Mouse (Mus musculus) C2C12 (cell line): ENCODE measurements around the gene Gm28308. TPM values are rescaled to one million over a fixed set of nuclear protein-coding genes. Genes with fewer than 3 reads are reported as not detected.

Experiments used
- H3K27me3 ChIP-seq: one replicate; pipeline ENCODE4 v1.6.1; 2011; ENCODE audit not compliant: control insufficient read depth, insufficient read depth, insufficient read length
- H3K36me3 ChIP-seq: one replicate; pipeline ENCODE4 v1.6.1; 2011; ENCODE audit not compliant: control insufficient read depth, insufficient read depth
- H3K4me3 ChIP-seq: one replicate; pipeline ENCODE4 v1.5.1; 2011; ENCODE audit warnings: mild to moderate bottlenecking, control low read depth; ENCODE audit not compliant: poor library complexity, insufficient read depth, severe bottlenecking
- H3K79me2 ChIP-seq: one replicate; pipeline ENCODE4 v1.6.1; 2011; ENCODE audit not compliant: control insufficient read depth, insufficient read depth
- H3K79me3 ChIP-seq: one replicate; pipeline ENCODE4 v1.6.1; 2011; ENCODE audit warnings: low read depth, control low read depth
- H3ac ChIP-seq: one replicate; pipeline ENCODE3; 2011; ENCODE audit warnings: low read depth; ENCODE audit not compliant: control insufficient read depth, insufficient read length
- CEBPB ChIP-seq: IDR thresholded peaks from one replicate; pipeline ENCODE4 v1.6.1; 2011; ENCODE audit warnings: low read depth, mild to moderate bottlenecking, control low read depth, moderate library complexity
- CTCF ChIP-seq: IDR thresholded peaks from one replicate; pipeline ENCODE4 v1.5.1; 2011; ENCODE audit not compliant: control insufficient read depth, insufficient read depth, insufficient read length
- FOSL1 ChIP-seq: IDR thresholded peaks from one replicate; pipeline ENCODE4 v1.8.0; 2011; ENCODE audit warnings: mild to moderate bottlenecking, low read length; ENCODE audit not compliant: poor library complexity, insufficient read depth, severe bottlenecking
- MAX ChIP-seq: IDR thresholded peaks from one replicate; pipeline ENCODE4 v1.6.1; 2011; ENCODE audit warnings: mild to moderate bottlenecking, control low read depth
- MYOD1 ChIP-seq: IDR thresholded peaks from one replicate; pipeline ENCODE4 v1.6.1; 2011; ENCODE audit warnings: low read depth; ENCODE audit not compliant: control insufficient read depth, insufficient read length
- MYOG ChIP-seq: IDR thresholded peaks from one replicate; pipeline ENCODE4 v1.6.1; 2011; ENCODE audit not compliant: control insufficient read depth, insufficient read length; ENCODE audit errors: extremely low read depth
- USF1 ChIP-seq: IDR thresholded peaks from one replicate; pipeline ENCODE4 v1.6.1; 2011; ENCODE audit warnings: low read depth, mild to moderate bottlenecking, control low read depth, moderate library complexity
- microRNA-seq: library from miRNA; unstranded; fragments of <30 nt; microRNA quantifications from one replicate; pipeline ENCODE4, GENCODE M21; 2019; ENCODE audit warnings: borderline microRNAs expressed
- polyA plus RNA-seq: library from polyadenylated mRNA; unstranded; fragments of >200 nt; fragmentation: generic; extraction: Trizol; gene quantifications from one replicate; pipeline ENCODE4 v1.2.1, GENCODE M21; 2012; ENCODE audit warnings: missing spikeins

The Gm28308 gene
- polyA plus RNA-seq, 1 experiment: 0.75 TPM

DNA sequence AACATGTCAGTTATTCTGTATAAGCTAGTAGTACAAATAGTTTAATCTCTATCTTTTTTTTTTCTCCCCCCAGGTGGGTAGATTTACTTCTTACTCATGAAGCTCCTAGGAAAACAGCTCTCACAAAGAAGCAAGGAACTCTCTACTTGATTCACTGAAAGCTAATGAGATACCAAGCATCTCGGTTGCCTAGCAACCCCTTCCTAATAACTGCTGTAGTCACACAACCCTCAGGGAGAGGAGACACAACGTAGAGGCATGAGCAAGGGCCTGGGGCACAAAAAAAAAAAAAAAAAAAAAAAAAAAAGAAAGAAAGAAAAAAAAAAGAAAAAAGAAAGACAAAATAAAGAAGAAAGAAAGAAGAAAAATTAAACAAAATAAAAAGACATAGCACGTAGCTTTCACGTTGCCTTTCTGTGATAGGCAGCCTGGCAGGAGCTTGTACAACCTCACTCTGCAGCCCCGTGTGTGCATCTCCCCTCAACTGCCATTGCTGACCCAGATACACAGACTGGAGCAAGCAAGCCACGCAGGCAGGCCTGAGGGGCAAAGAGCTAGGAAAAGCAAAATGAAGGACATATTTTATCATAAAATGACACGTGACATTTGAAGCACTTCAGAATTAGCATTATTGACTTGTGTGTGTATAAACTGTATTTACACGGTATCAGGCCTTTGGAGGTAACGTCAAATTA is 75.2 kb downstream of the Gm28308 start:
- H3K79me3 ChIP-seq: no peaks in the 10 kb centered on the region
- H3K27me3 ChIP-seq: no peaks in the 10 kb centered on the region
- no peak for TF ChIP-seq CTCF
- TF ChIP-seq MYOG: no peak
- TF ChIP-seq MYOD1: no peak
- no peak for TF ChIP-seq USF1
- no peak for TF ChIP-seq MAX
- no peak for TF ChIP-seq FOSL1
- TF ChIP-seq CEBPB: no peak
- H3ac ChIP-seq: no peak overlapping the region
- H3K79me2 ChIP-seq: no peaks in the 10 kb centered on the region
- H3K36me3 ChIP-seq: no peaks in the 10 kb centered on the region
- no peak overlapping the region for H3K4me3 ChIP-seq

DNA sequence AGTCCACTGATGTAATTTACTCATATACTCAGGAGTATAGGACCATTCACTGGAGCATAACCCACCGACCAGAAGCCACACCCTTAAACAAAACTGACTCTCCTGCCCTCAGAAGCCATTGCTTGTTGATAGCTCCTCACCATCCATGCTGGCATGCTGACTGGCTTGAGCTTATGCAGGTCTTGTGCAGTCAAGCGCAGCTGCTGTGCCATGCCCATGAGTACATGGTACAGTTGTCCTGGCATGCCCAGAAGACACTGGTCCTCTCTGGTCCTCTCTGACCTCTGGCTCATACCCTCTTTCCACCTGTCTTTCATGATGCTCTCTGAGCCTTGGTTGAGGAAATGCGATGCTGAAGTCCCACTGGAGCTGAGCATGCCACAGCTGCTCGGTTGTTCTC is 89.5 kb downstream of the Gm28308 start:
- Histone ChIP-seq H3ac (no peak overlapping the region), H3K79me3 (no peaks in the 10 kb centered on the region), H3K36me3 (no peaks in the 10 kb centered on the region), H3K4me3 (no peak overlapping the region), H3K27me3 (no peaks in the 10 kb centered on the region), H3K79me2 (no peaks in the 10 kb centered on the region)
- TF ChIP-seq MAX: no peak
- no peak for TF ChIP-seq CEBPB
- no peak for TF ChIP-seq MYOD1
- no peak for TF ChIP-seq FOSL1
- no peak for TF ChIP-seq USF1
- no peak for TF ChIP-seq MYOG
- TF ChIP-seq CTCF: no peak

DNA sequence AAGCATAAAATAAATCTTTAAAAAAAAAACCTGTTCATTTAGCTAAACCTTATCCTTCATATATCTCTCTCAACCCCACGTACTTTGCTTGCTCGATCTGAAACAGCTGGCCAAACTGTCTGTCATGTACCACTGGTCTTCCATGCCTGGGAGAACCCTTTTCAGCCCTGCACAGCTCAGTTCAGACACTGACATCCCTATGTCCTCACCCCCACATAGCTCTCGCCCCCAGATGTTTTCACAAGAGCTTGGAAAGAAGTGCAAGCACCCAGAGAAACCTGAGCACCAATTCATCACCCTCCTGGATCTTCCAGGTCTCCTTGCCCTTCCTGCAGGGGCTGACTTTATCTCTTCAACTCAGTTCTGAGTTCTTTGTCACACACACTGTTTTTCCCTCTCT is 92.0 kb downstream of the Gm28308 start:
- no peaks in the 10 kb centered on the region for H3K79me2 ChIP-seq

DNA sequence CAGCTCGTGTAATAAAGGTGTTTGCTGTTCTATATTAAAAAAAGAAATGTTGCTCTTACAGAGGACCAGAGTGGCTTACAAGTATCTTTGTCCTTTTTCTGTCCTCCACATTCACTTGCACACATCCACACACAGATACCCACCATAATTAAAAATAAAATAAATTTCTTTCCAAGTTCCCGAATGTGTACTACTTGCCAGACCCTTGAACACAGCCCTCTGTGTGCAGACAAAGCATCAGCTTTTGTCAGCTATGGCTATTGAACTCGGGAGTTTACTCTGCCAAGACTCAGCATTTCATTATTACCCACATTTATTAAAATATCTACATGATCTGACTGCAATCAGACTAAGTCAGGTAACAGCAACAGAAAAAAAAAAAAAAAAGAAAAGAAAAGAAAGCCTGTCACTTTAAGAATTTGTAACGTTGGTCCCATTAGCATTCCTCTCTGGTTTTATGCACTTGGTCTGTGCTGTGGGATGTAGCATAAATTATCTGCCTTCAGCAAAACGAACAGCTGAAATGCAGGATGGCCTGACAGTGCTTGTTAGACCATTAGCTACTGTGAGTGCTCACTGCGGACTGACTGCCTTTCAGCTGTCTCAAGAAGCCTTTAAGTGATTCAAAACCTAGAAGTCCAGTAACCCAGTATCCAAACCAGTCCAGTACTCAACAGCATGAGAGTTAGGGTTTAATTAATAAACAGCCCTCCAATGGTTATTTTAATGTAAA is 94.1 kb downstream of the Gm28308 start:
- Histone ChIP-seq H3K79me2 (no peaks in the 10 kb centered on the region), H3K79me3 (no peaks in the 10 kb centered on the region), H3K36me3 (no peaks in the 10 kb centered on the region), H3K4me3 (no peak overlapping the region), H3K27me3 (no peaks in the 10 kb centered on the region), H3ac (no peak overlapping the region)
- TF ChIP-seq USF1 (no peak), FOSL1 (no peak), MAX (no peak), MYOG (no peak), CEBPB (no peak), MYOD1 (no peak), CTCF (no peak)

More for the DNA sequence above, 92.0 kb downstream of the Gm28308 start:
- Histone ChIP-seq H3ac (no peak overlapping the region), H3K79me3 (no peaks in the 10 kb centered on the region), H3K27me3 (no peaks in the 10 kb centered on the region), H3K4me3 (no peak overlapping the region), H3K36me3 (no peaks in the 10 kb centered on the region)
- TF ChIP-seq USF1 (no peak), MYOG (no peak), CEBPB (no peak), MYOD1 (no peak), CTCF (no peak), FOSL1 (no peak), MAX (no peak)

DNA sequence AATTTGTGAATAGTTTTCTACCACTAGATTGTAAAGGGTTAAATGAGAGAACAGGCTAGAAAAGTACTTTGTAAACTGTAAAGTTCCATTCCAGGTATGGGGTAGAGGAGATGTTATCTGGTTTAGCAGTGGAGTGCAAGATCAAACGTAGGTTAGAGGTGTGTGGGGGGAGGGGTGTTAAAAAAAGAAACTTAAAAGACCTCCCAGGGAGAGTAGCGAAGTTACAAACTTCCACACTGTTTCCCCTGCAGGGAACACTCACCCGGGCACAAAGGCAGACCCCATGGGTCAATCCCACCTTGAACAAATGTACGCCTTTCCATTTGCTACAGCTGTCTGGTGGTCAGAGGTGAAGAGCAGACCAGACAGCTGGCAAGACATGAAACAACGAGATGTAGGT is 97.2 kb downstream of the Gm28308 start:
- Histone ChIP-seq H3K36me3 (no peaks in the 10 kb centered on the region), H3ac (no peak overlapping the region), H3K27me3 (no peaks in the 10 kb centered on the region), H3K79me2 (no peaks in the 10 kb centered on the region), H3K4me3 (no peak overlapping the region), H3K79me3 (no peaks in the 10 kb centered on the region)
- TF ChIP-seq USF1 (no peak), CTCF (no peak), MYOD1 (no peak), MAX (no peak), CEBPB (no peak), FOSL1 (no peak), MYOG (no peak)

Small RNA genes lying within 50 kb of the gene (microRNA-seq; reads per million reads assigned to microRNA genes)
- gene Mir196b: 8,188 reads per million, percentile 95 among the genes with 10 or more reads in this experiment

Other genes with a start within 250 kb of the Gm28308 start
- 13.3 TPM for gene Skap2, start 200.8 kb downstream of the Gm28308 start, polyA plus RNA-seq
- gene Hoxa1, start 55.0 kb downstream of the Gm28308 start, polyA plus RNA-seq: 0.96 TPM
- gene Hoxa2, start 48.5 kb downstream of the Gm28308 start, polyA plus RNA-seq: 0.16 TPM
- gene 5730596B20Rik, start 35.8 kb downstream of the Gm28308 start, polyA plus RNA-seq: 0.07 TPM
- gene Hoxa4, start 21.6 kb downstream of the Gm28308 start, polyA plus RNA-seq: 0.74 TPM
- 1.5 TPM for gene Hoxa5, start 8.8 kb downstream of the Gm28308 start, polyA plus RNA-seq
- gene Hoxa6, start 4.6 kb downstream of the Gm28308 start, polyA plus RNA-seq: 0.96 TPM
- 0.67 TPM for gene Hoxa3, start within 50 bp of the Gm28308 start, polyA plus RNA-seq
- gene Hoxa7, start 8.5 kb upstream of the Gm28308 start, polyA plus RNA-seq: 7.5 TPM
- 19.3 TPM for gene Hoxa9, start 17.8 kb upstream of the Gm28308 start, polyA plus RNA-seq
- 19.8 TPM for gene Hoxa10, start 27.5 kb upstream of the Gm28308 start, polyA plus RNA-seq
- 19.2 TPM for gene Hoxa11, start 32.5 kb upstream of the Gm28308 start, polyA plus RNA-seq
- 0.77 TPM for gene Hoxa13, start 47.5 kb upstream of the Gm28308 start, polyA plus RNA-seq
- not detected for gene Evx1, start 100.2 kb upstream of the Gm28308 start, polyA plus RNA-seq